Comparison of ENCODE assay signal across 24 mouse cellular contexts in the genomic region with DNA sequence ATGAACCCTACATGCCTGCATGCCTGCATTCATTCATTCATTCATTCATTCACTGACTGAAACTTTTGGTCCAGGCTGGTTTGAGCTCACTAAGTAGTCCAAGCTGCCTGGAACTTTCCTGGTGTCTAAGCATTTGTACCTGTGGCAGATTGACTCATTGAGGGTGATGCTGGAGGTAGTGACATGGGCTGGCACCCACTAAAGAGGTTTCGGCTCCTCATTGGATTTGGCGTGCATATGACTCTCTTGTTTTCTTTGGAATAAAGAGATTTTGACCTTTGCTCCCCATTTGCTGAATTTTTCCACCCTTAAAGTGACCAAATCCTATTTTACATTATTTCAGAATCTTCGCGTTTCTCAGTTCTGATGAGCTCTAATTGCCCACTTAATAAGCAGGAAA. TPM values are rescaled to one million over a fixed set of nuclear protein-coding genes. Genes with fewer than 3 reads are reported as not detected.
DNase-seq lines count a peak whose midpoint lies in the region; ATAC-seq and TF ChIP-seq lines count a peak whose summit lies in the region.
"Had no signal": no experiment of that assay in that cellular context is flagged by ENCODE, and none has a peak within 500 bp of the region (broad histone marks: within the 10 kb centered on the region; RNA-seq: fewer than 3 reads in every experiment).

No protein-coding gene starts in this region.

- no peak overlapping the region; the same call in 1 of the 2 replicates for H3K9ac ChIP-seq in liver, adult 2 months (ENCODE audit: low read depth, low read length)
- no peak overlapping the region for H3K9ac ChIP-seq in liver, embryonic 12.5 days
- no peak overlapping the region for H3K9ac ChIP-seq in midbrain, embryonic 11.5 days (ENCODE audit: low read length)
- H3K9ac ChIP-seq: embryonic facial prominence, embryonic 12.5 days; forebrain, embryonic 13.5 days; forebrain, embryonic 15.5 days had no signal

- H3K9me3 ChIP-seq in liver, embryonic 12.5 days (replicated peaks): no peaks in the 10 kb centered on the region
- H3K9me3 ChIP-seq in midbrain, embryonic 11.5 days (ENCODE audit: control insufficient read depth, low read length): no peaks in the 10 kb centered on the region
- no peaks in the 10 kb centered on the region for H3K9me3 ChIP-seq in midbrain, embryonic 10.5 days (replicated peaks)
- H3K9me3 ChIP-seq: embryonic facial prominence, embryonic 10.5 days; embryonic facial prominence, embryonic 12.5 days; forebrain, embryonic 13.5 days; forebrain, embryonic 15.5 days; G1E had no signal

- DNase-seq in kidney, adult 2 months: peak; percentile 48
- no peak for DNase-seq in kidney, postnatal 14 days
- DNase-seq in liver, adult 2 months (ENCODE audit: extremely low read depth, low read depth, low spot score): peak; percentile 95
- DNase-seq in midbrain, embryonic 11.5 days (ENCODE audit: low spot score, missing footprints): peak; percentile 31
- no peak for DNase-seq in midbrain, embryonic 10.5 days (ENCODE audit: low spot score)
- DNase-seq: adrenal gland, adult 8-10 months; adrenal gland, postnatal 14 days; adrenal gland, postnatal 36 days; B cell, adult 2 months; cerebellum, adult 11-12 months; cerebellum, adult 2 months; cerebellum, adult 9-10 months; cerebellum, postnatal 10 days; cerebellum, postnatal 25 days had no signal

- no peaks in the 10 kb centered on the region; the same call in 1 of the 2 replicates for H3K36me3 ChIP-seq in kidney, adult 2 months (ENCODE audit: control insufficient read depth, insufficient read depth, low read length)
- peaks cover 31% of the 10 kb centered on the region for H3K36me3 ChIP-seq in liver, adult 2 months (ENCODE audit: control insufficient read depth, insufficient read depth, low read length)
- H3K36me3 ChIP-seq in liver, embryonic 12.5 days: peaks cover 72% of the 10 kb centered on the region
- H3K36me3 ChIP-seq in midbrain, embryonic 11.5 days (ENCODE audit: control insufficient read depth, insufficient read depth, low read length): peaks cover 22% of the 10 kb centered on the region
- H3K36me3 ChIP-seq in midbrain, embryonic 10.5 days: peaks cover 61% of the 10 kb centered on the region

- H3K4me1 ChIP-seq in kidney, adult 2 months (ENCODE audit: control insufficient read depth, insufficient read depth, low read length): peaks cover 5% of the 10 kb centered on the region; the same call in 1 of the 2 replicates
- peaks cover 33% of the 10 kb centered on the region for H3K4me1 ChIP-seq in liver, adult 2 months (ENCODE audit: control insufficient read depth, insufficient read depth, low read length)
- H3K4me1 ChIP-seq in liver, embryonic 12.5 days: peaks cover 45% of the 10 kb centered on the region
- H3K4me1 ChIP-seq in midbrain, embryonic 11.5 days (ENCODE audit: control insufficient read depth, insufficient read depth, low read length): no peaks in the 10 kb centered on the region
- H3K4me1 ChIP-seq in midbrain, embryonic 10.5 days: peaks cover 20% of the 10 kb centered on the region
- H3K4me1 ChIP-seq: embryonic facial prominence, embryonic 10.5 days; embryonic facial prominence, embryonic 12.5 days; forebrain, embryonic 13.5 days had no signal

- TF ChIP-seq POLR2A in kidney, adult 2 months (IDR thresholded peaks at IDR 0.05; ENCODE audit: low read depth, low read length): no peak
- no peak for TF ChIP-seq POLR2A in liver, adult 2 months (IDR thresholded peaks at IDR 0.05; ENCODE audit: extremely low read depth, insufficient read depth, low read length)

- H3K79me2 ChIP-seq in liver, adult 2 months (ENCODE audit: control insufficient read depth, insufficient read depth, low read length): peaks cover 22% of the 10 kb centered on the region

- no peak overlapping the region for H3K4me2 ChIP-seq in liver, embryonic 12.5 days
- no peak overlapping the region for H3K4me2 ChIP-seq in midbrain, embryonic 11.5 days
- H3K4me2 ChIP-seq: embryonic facial prominence, embryonic 12.5 days; forebrain, embryonic 13.5 days; forebrain, embryonic 15.5 days had no signal

- no peak for TF ChIP-seq CTCF in kidney, adult 2 months (conservative IDR thresholded peaks at IDR 0.05; ENCODE audit: insufficient read depth, insufficient read length, low read depth, low read length)
- no peak for TF ChIP-seq CTCF in liver, adult 2 months (IDR thresholded peaks at IDR 0.05; ENCODE audit: low read depth, low read length)

- no peak overlapping the region for H3K4me3 ChIP-seq in kidney, adult 2 months (ENCODE audit: insufficient read depth, low read depth, low read length)
- no peak overlapping the region for H3K4me3 ChIP-seq in liver, adult 2 months (ENCODE audit: insufficient read depth, low read depth, low read length)
- H3K4me3 ChIP-seq in liver, embryonic 12.5 days: no peak overlapping the region
- no peak overlapping the region for H3K4me3 ChIP-seq in midbrain, embryonic 11.5 days (ENCODE audit: low read depth, low read length)
- H3K4me3 ChIP-seq in midbrain, embryonic 10.5 days: no peak overlapping the region
- H3K4me3 ChIP-seq: embryonic facial prominence, embryonic 10.5 days; embryonic facial prominence, embryonic 12.5 days; forebrain, embryonic 13.5 days; forebrain, embryonic 15.5 days had no signal

- no peak for ATAC-seq in liver, embryonic 12.5 days
- ATAC-seq in midbrain, embryonic 11.5 days (ENCODE audit: low FRiP score): no peak
- ATAC-seq: activated CD4-positive, CD25-positive, alpha-beta regulatory T cell, adult 4 months; CD4-positive, CD25-positive, alpha-beta regulatory T cell, adult 4 months; forebrain, embryonic 13.5 days; forebrain, embryonic 15.5 days; Patski had no signal

- 42% methylated on average over 4 of the region's 4 CpGs for WGBS in kidney, adult 2 months
- WGBS in liver, adult 2 months: 23% methylated on average over 4 of the region's 4 CpGs
- 83% methylated on average over 4 of the region's 4 CpGs for WGBS in liver, embryonic 12.5 days (ENCODE audit: insufficient replicate concordance)
- WGBS in midbrain, embryonic 11.5 days: 92% methylated on average over 4 of the region's 4 CpGs
- 90% methylated on average over 4 of the region's 4 CpGs for WGBS in midbrain, embryonic 10.5 days

- H3K27ac ChIP-seq in kidney, adult 2 months (ENCODE audit: insufficient read depth, low read depth, low read length): no peak overlapping the region
- H3K27ac ChIP-seq in liver, adult 2 months (replicated peaks; ENCODE audit: insufficient read depth, low read depth, low read length): peak overlapping the region; percentile 80
- no peak overlapping the region for H3K27ac ChIP-seq in liver, embryonic 12.5 days
- H3K27ac ChIP-seq in midbrain, embryonic 11.5 days (ENCODE audit: low read depth, low read length): no peak overlapping the region
- no peak overlapping the region for H3K27ac ChIP-seq in midbrain, embryonic 10.5 days (replicated peaks)
- H3K27ac ChIP-seq: embryonic facial prominence, embryonic 10.5 days; embryonic facial prominence, embryonic 12.5 days; forebrain, embryonic 13.5 days; forebrain, embryonic 15.5 days had no signal

- H3K27me3 ChIP-seq in kidney, adult 2 months (replicated peaks; ENCODE audit: control insufficient read depth, insufficient read depth, low read length): no peaks in the 10 kb centered on the region
- H3K27me3 ChIP-seq in liver, adult 2 months (ENCODE audit: control insufficient read depth, insufficient read depth, low read length): no peaks in the 10 kb centered on the region
- no peaks in the 10 kb centered on the region for H3K27me3 ChIP-seq in liver, embryonic 12.5 days (replicated peaks)
- no peaks in the 10 kb centered on the region for H3K27me3 ChIP-seq in midbrain, embryonic 11.5 days (ENCODE audit: control insufficient read depth, insufficient read depth, low read length)
- H3K27me3 ChIP-seq in midbrain, embryonic 10.5 days (ENCODE audit: low read depth, poor library complexity, severe bottlenecking): no peaks in the 10 kb centered on the region
- H3K27me3 ChIP-seq: CH12.LX; embryonic facial prominence, embryonic 12.5 days; forebrain, embryonic 13.5 days; forebrain, embryonic 15.5 days; Patski had no signal

RNA-seq across cellular contexts. Expression of a gene that starts 37.1 kb away (rescaled TPM):
- 129 and 168 TPM in 2 replicates for polyA plus RNA-seq in kidney, adult 2 months (2012; rRNA removed)
- 56.7 and 94.2 TPM in 2 replicates for total RNA-seq in liver, adult 2 months (2014; rRNA removed)
- 109 and 149 TPM in 2 replicates for polyA plus RNA-seq in liver, adult 2 months (2012; rRNA removed)
- 54.7 and 55.1 TPM in 2 replicates for polyA plus RNA-seq in liver, embryonic 12.5 days (2016; fragmentation: Nextera tagmentation; extraction: Ambion mirVana)
- polyA plus RNA-seq in midbrain, embryonic 11.5 days (2014; fragmentation: Nextera tagmentation; extraction: Ambion mirVana): 63.6 and 79.2 TPM in 2 replicates
- polyA plus RNA-seq in midbrain, embryonic 10.5 days (2016; fragmentation: Nextera tagmentation; extraction: Ambion mirVana): 51.8 and 54.8 TPM in 2 replicates

RNA-seq across cellular contexts. Expression of a gene that starts 37.2 kb away (rescaled TPM):
- polyA plus RNA-seq in kidney, adult 2 months (2012; rRNA removed): 29.2 and 31.4 TPM in 2 replicates
- total RNA-seq in liver, adult 2 months (2014; rRNA removed): 23.0 and 23.6 TPM in 2 replicates
- 22.2 and 22.3 TPM in 2 replicates for polyA plus RNA-seq in liver, adult 2 months (2012; rRNA removed)
- 27.1 and 27.8 TPM in 2 replicates for polyA plus RNA-seq in liver, embryonic 12.5 days (2016; fragmentation: Nextera tagmentation; extraction: Ambion mirVana)
- polyA plus RNA-seq in midbrain, embryonic 11.5 days (2014; fragmentation: Nextera tagmentation; extraction: Ambion mirVana): 18.1 and 18.8 TPM in 2 replicates
- 32.3 and 38.5 TPM in 2 replicates for polyA plus RNA-seq in midbrain, embryonic 10.5 days (2016; fragmentation: Nextera tagmentation; extraction: Ambion mirVana)

RNA-seq across cellular contexts. Expression of a gene that starts 37.2 kb away (rescaled TPM):
- polyA plus RNA-seq in kidney, adult 2 months (2012; rRNA removed): 16.3 and 21.2 TPM in 2 replicates
- total RNA-seq in liver, adult 2 months (2014; rRNA removed): 26.0 and 27.9 TPM in 2 replicates
- 17.2 and 22.8 TPM in 2 replicates for polyA plus RNA-seq in liver, adult 2 months (2012; rRNA removed)
- polyA plus RNA-seq in liver, embryonic 12.5 days (2016; fragmentation: Nextera tagmentation; extraction: Ambion mirVana): 166 and 184 TPM in 2 replicates
- 114 and 122 TPM in 2 replicates for polyA plus RNA-seq in midbrain, embryonic 11.5 days (2014; fragmentation: Nextera tagmentation; extraction: Ambion mirVana)
- 144 and 166 TPM in 2 replicates for polyA plus RNA-seq in midbrain, embryonic 10.5 days (2016; fragmentation: Nextera tagmentation; extraction: Ambion mirVana)

Comparison
In these comparisons a context has a peak if more than half of its experiments do, and no peak if none do; other contexts are left out.
1. DNase-seq: peak in kidney, adult 2 months (single experiment), liver, adult 2 months (single experiment) and midbrain, embryonic 11.5 days (single experiment); none in kidney, postnatal 14 days (single experiment) and midbrain, embryonic 10.5 days (single experiment).